ENCODE assay signal across 10 mouse cellular contexts in the genomic region with DNA sequence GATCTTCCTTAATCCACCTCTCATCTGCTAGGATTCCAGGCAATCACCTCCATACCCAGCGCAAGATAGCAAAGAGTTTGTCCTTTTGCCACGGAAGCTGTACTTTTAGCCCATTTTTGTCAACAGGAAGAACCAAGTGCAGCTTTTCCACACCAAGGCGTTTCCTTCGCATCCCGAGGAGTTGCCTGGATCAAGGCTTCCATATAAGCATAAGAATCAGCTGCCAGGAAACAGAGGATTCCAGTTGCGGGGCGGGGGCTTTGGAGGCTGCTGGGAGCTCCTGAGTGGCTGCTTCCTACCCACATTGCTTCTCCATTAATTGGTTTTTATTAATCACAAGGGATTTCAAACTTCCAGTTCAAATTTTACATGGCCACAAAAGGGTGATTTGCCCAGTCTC.
DNase-seq lines count a peak whose midpoint lies in the region; ATAC-seq and TF ChIP-seq lines count a peak whose summit lies in the region.
"Had no signal": no experiment of that assay in that cellular context is flagged by ENCODE, and none has a peak within 500 bp of the region (broad histone marks: within the 10 kb centered on the region; RNA-seq: fewer than 3 reads in every experiment).

No protein-coding gene starts in this region.

- no peaks in the 10 kb centered on the region for H3K36me3 ChIP-seq in kidney, embryonic 16.5 days (ENCODE audit: insufficient read depth, low read length)
- no peaks in the 10 kb centered on the region for H3K36me3 ChIP-seq in forebrain, postnatal 0 days (ENCODE audit: insufficient read depth)
- H3K36me3 ChIP-seq in midbrain, embryonic 14.5 days (ENCODE audit: control insufficient read depth, insufficient read depth, low read length): no peaks in the 10 kb centered on the region

- peaks cover 2% of the 10 kb centered on the region; the same call in 1 of the 2 replicates for H3K27me3 ChIP-seq in kidney, embryonic 16.5 days (ENCODE audit: insufficient read depth, low read length)
- H3K27me3 ChIP-seq in forebrain, postnatal 0 days (ENCODE audit: insufficient read depth, low read length): no peaks in the 10 kb centered on the region
- no peaks in the 10 kb centered on the region for H3K27me3 ChIP-seq in midbrain, embryonic 14.5 days (ENCODE audit: control insufficient read depth, insufficient read depth, low read length)

- H3K9me3 ChIP-seq in kidney, embryonic 16.5 days (ENCODE audit: low read length): 0 out of 2 replicates have a peak, but pooled peaks cover 1% of the 10 kb centered on the region
- H3K9me3 ChIP-seq in forebrain, postnatal 0 days (ENCODE audit: low read length): no peaks in the 10 kb centered on the region
- H3K9me3 ChIP-seq in midbrain, embryonic 14.5 days (ENCODE audit: control insufficient read depth, low read length): 0 out of 2 replicates have a peak, but pooled peaks cover under 1% of the 10 kb centered on the region

- DNase-seq in kidney, postnatal 25 days: no peak
- peak; percentile 35 for DNase-seq in embryo, embryonic 10.5 days (ENCODE audit: low spot score)
- no peak for DNase-seq in forebrain, postnatal 0 days
- peak; percentile 43 for DNase-seq in midbrain, embryonic 14.5 days
- no peak for DNase-seq in left cerebral cortex, adult 9 months (ENCODE audit: low spot score in 2 of 2)
- no peak for DNase-seq in left cerebral cortex, postnatal 4 days
- DNase-seq: right cerebral cortex, postnatal 25 days; thymus, postnatal 36 days had no signal

- WGBS in kidney, embryonic 16.5 days: 16% methylated on average over 7 of the region's 7 CpGs
- 24% methylated on average over 7 of the region's 7 CpGs for WGBS in forebrain, postnatal 0 days
- whole genome bisulfite sequencing in midbrain, embryonic 14.5 days: 23% methylated on average over 7 of the region's 7 CpGs

- no peak overlapping the region for H3K4me3 ChIP-seq in kidney, embryonic 16.5 days (ENCODE audit: low read length)
- H3K4me3 ChIP-seq in forebrain, postnatal 0 days (ENCODE audit: low read depth, low read length): no peak overlapping the region
- H3K4me3 ChIP-seq in midbrain, embryonic 14.5 days (replicated peaks; ENCODE audit: low read depth, low read length): no peak overlapping the region

- ATAC-seq in kidney, embryonic 16.5 days (ENCODE audit: low FRiP score, low TSS enrichment): no peak
- ATAC-seq in forebrain, postnatal 0 days: no peak
- no peak for ATAC-seq in midbrain, embryonic 14.5 days (ENCODE audit: low FRiP score, low TSS enrichment)
- no peak for ATAC-seq in granulocyte monocyte progenitor cell, adult 5-6 weeks (replicated peaks; ENCODE audit: poor library complexity, severe bottlenecking)

- H3K9ac ChIP-seq in kidney, embryonic 16.5 days (replicated peaks; ENCODE audit: low read length): no peak overlapping the region
- no peak overlapping the region for H3K9ac ChIP-seq in forebrain, postnatal 0 days
- H3K9ac ChIP-seq in midbrain, embryonic 14.5 days (replicated peaks; ENCODE audit: low read length): no peak overlapping the region

- peak overlapping the region; percentile 5 for H3K4me2 ChIP-seq in kidney, embryonic 16.5 days (replicated peaks; ENCODE audit: low read depth, low read length)
- peak overlapping the region; percentile 21; the same call in 1 of the 2 replicates for H3K4me2 ChIP-seq in forebrain, postnatal 0 days (ENCODE audit: low read depth)
- peak overlapping the region; percentile 18 for H3K4me2 ChIP-seq in midbrain, embryonic 14.5 days (ENCODE audit: low read length)

- TF ChIP-seq CTCF in forebrain, postnatal 0 days (IDR thresholded peaks at IDR 0.05; ENCODE audit: low read depth): no peak

- H3K4me1 ChIP-seq in kidney, embryonic 16.5 days (ENCODE audit: insufficient read depth, low read length): no peaks in the 10 kb centered on the region; the same call in 1 of the 2 replicates
- H3K4me1 ChIP-seq in forebrain, postnatal 0 days (ENCODE audit: insufficient read depth): 0 out of 2 replicates have a peak, but pooled peaks cover 14% of the 10 kb centered on the region
- H3K4me1 ChIP-seq in midbrain, embryonic 14.5 days (ENCODE audit: control insufficient read depth, insufficient read depth, low read length): peaks cover 7% of the 10 kb centered on the region; the same call in 1 of the 2 replicates

- intact Hi-C loops in left cerebral cortex, postnatal 4 days (cut with DNase I): no loop called here

- no peak overlapping the region for H3K27ac ChIP-seq in kidney, embryonic 16.5 days (ENCODE audit: low read length)
- no peak overlapping the region for H3K27ac ChIP-seq in forebrain, postnatal 0 days (ENCODE audit: low read depth, low read length)
- H3K27ac ChIP-seq in midbrain, embryonic 14.5 days (replicated peaks; ENCODE audit: low read depth, low read length): no peak overlapping the region; the same call in 1 of the 2 replicates

Comparison
In these comparisons a context has a peak if more than half of its experiments do, and no peak if none do; other contexts are left out.
1. DNase-seq: peak in embryo, embryonic 10.5 days (single experiment) and midbrain, embryonic 14.5 days (single experiment); none in kidney, postnatal 25 days (0 of 2), forebrain, postnatal 0 days (single experiment), left cerebral cortex, adult 9 months (0 of 2) and left cerebral cortex, postnatal 4 days (single experiment).
2. Peak in every context shown above with its lines, with median percentiles within 50 percentile points of each other: H3K4me2 ChIP-seq.